Mouse (Mus musculus): ENCODE results near the gene Cnep1r1.

DNA sequence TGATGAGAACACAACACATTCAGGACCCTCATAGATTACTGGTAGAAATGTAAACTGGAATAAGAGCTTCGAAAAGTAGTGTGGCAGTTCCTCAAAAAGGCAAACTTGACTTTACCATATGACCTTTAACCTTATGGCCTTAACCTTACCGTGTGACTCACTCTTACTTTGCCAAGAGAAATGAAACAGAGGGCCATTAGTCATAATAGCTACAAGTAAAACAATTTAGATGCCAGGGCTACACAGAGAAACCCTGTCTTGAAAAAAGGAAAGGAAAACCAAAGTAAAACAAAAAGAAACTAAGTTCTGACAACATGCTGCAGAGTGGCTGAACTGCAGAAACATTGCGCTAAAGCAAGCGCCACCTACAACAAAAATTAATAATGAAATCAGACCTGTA is 19.7 kb upstream of the Cnep1r1 start:
- TF ChIP-seq CTCF (IDR thresholded peaks at IDR 0.05; ENCODE audit: low read depth) (no peak), EP300 (IDR thresholded peaks at IDR 0.05; ENCODE audit: low read depth) (no peak)
